Mouse (Mus musculus): Measurements from ENCODE around the gene Ly6g6e.

- TF ChIP-seq CTCF (IDR thresholded peaks at IDR 0.05; ENCODE audit: low read depth, low read length) (no peak), POLR2A (IDR thresholded peaks at IDR 0.05; ENCODE audit: extremely low read depth, insufficient read depth, low read length) (no peak)
Measured at GRCm38 (mm10) chr17:35043794-35044193, 32.9 kb upstream of the Ly6g6e start.

Data from liver, adult 2 months (tissue).